Mouse (Mus musculus) kidney, adult 11 months (tissue): ENCODE data around the gene Mex3a.
A peak's percentile ranks its signal among the peaks of the same experiment; 100 is the strongest.

Experiments
- DNase-seq: peaks from one replicate; pipeline ENCODE4 v3.0.0; 2022

Gene Mex3a

DNA sequence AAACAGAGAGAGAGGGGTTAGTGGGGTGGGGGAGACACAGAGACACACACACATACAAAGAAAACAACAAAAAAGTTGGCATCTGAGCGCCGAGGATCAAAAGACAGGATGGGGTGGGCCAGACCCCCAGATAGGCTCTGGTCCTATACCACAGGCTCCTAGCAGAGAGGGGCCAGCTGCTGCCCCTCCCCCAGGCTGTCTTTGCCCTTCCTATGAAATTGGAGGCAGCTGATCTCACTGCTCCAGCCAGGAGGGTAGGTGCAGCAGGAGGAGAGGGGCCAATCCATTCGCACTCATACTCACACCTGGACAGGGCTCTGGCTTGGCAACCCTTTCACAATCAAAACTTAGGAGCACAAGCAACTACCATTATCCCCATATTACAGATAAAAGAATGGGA lies 22.9 kb upstream of the Mex3a start:
- DNase-seq: no peak

DNA sequence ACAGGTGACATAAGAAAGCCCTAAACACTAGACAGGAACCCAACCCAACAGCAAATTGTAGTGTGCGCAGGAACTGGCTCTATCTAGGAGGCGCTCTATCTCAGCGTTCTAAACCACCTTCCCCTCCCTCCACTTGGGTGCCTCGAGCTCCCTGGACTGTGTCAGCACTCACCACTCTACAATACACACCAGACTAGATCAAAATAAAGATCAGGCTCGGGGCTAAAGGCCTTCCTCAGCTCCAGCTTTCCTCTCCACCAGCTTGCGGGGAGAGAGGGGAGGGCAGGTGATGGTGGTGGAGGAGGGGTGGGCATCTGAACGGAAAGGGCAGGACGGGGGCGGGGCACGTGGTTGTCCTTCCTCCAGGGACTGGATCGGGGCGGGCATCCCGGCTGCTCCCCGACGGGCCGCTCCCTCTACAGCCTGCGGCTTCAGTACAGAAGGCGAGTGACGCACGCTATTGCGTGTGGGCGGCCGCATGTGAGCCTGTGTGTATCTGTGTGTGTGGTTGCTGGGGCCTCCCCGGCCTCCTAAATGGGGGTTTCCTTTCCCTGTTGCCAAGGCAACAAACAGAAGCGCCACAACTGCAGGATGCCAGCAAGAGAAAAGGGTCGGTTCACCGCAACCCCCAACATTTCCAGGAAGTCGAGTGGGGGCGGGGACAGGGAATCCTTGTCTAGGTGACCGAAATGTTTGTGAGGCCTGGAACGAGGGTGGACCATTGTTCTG lies 22.3 kb upstream of the Mex3a start, which contains the start of gene Lmna:
Gene Lmna (minus strand): TSS at position 265 of the 729 bp plus-strand sequence.
- DNase-seq: peak; percentile 93

DNA sequence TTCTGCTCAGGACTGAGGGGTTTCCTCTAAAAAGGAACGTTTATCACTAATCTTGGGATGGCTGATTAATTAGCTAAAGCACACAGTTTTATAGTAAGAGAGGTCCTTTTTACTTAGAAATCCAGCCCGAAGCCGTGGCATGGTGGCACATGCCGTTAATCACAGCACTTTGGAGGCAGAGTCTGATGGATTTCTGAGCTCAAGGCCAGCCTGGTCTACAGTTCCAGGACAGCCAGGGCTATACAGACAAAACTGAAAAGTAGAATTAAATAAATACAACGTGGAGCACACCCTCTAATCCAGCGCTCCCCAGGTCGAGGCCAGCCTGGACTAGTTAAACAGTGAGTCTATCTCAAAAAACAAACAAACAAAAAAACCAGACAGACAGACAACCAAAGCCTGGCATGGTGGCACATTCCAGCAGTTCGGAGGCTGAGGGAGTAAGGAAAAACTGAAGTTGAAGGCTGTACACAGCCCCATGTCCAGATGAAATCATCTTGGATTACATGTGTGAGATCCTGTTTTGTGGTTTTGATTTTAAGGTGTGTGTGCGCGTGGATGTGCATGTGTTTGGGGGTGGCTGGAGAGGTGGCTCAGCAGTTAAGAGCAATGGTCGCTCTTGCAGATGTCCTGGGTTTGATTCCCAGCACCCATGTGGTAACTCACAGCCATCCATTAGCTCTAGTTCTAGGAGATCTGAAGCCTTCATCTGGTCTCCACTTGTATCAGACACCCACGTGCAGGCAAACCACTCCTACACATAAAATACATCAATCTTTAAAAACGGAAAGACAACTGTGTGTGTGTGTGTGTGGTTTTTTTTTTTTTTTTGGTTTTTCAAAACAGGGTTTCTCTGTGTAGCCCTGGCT lies 21.5 kb upstream of the Mex3a start:
- DNase-seq: no peak

DNA sequence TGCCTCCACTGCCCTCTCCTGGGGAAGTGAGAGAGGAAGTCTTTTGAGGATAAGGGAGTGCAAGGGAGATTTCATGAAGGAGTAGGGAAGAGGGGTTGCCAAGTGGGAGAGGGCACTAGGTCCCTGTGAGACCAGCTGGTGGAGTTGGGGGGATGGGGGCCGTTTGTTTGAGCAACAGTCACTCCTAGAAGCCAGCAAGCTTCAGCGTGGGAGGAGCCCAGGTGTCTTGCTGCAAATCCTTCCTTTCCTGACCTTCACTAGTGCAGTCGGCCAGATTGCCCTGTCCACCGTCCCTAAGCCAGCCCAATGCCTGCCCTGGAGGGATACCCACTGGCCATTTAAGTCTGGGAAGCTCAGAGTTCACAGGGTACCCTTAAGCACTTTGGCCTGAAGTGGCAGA lies 20.6 kb upstream of the Mex3a start:
- no peak for DNase-seq

DNA sequence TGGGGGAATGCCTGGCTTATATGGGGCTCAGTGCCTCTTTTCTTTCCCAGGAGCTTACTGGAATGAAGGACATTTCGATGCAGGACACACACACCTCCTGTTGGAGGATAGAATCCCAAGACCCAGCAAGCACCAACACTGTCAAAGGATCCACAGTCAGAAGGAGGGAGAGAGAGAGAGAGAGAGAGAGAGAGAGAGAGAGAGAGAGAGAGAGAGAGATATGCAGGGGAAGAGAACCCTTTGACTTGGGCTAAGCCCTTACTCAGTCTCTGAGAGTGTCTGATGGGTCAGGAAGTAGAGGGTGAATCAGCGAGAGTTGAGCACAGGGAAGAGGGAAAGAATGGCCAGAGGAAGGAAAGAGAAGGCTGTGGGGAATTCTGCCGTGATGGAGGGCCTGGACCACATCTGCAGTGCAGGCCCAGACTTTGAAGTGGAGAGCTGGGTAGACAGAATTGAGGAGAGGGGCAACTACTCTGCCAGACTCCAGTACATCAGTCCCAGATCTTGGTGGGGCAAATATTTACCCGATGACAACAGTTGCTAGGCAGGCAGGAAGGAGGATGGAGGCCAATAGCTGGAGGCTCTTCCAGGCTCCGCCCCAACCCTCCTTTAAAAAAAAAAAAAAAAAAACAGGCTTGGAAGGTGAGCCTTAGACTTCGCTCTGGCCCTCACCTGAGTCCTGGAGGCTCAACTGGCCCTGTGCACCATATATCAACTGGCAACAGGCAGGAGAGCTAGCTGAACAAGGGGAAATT lies 19.9 kb upstream of the Mex3a start:
- no peak for DNase-seq

DNA sequence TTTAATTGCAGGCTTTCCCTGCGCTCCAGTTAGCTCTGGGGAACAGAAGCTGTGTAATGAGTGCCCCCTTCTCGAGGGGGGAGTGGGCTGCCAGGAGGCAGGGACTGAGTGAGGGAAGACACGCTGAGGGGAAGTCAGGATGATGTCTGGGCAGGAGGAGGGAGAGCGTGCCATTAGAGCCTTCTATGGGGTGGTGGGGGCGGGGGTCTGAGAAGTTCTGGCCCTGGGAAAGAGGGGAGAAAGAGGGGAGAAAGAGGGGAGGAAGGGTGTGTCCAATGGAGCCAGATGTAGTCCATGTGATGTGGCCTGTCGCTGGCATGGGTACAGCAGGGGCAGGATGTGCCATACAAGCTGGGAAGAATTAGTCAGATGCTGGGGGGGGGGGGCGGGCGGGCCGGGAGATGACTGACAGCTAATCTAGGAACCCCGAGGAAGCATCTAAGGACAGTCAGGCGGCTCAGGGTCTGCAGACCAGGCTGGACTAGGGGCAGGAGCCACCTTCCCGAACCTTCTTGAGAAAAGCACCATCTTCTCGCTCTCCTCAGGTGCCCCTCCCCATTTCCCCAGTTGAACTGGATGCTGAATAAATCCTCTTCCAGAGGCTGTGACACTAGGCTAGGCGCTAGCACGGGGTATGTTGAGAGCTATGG lies 19.2 kb upstream of the Mex3a start:
- no peak for DNase-seq

DNA sequence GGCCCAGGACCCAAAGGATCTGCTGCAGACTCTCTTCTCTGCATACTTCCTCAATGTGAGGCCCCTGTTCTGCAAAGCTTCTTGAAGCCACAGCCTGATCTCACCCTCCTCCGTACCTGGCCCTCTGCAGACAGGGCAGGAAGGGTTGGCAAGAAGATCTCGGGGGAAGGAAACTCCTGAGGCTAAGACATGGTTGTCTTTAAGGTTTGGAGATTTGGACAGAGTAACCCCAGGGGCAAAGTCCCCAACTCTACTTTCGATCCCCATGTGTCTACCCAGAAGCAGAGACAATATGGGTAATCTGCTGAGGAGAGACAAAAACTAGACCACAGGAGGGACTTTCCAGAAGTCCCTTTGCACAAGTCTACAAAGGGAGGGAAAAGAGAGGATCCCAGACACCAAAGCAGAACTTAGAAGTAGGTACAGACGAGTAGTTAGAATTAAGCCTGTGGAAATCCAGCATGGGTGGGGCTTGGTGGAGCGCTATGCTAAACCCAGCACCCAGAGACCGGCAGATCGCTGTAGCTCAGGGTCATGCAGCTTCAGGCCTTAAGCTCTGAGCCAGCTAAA lies 18.6 kb upstream of the Mex3a start:
- no peak for DNase-seq

DNA sequence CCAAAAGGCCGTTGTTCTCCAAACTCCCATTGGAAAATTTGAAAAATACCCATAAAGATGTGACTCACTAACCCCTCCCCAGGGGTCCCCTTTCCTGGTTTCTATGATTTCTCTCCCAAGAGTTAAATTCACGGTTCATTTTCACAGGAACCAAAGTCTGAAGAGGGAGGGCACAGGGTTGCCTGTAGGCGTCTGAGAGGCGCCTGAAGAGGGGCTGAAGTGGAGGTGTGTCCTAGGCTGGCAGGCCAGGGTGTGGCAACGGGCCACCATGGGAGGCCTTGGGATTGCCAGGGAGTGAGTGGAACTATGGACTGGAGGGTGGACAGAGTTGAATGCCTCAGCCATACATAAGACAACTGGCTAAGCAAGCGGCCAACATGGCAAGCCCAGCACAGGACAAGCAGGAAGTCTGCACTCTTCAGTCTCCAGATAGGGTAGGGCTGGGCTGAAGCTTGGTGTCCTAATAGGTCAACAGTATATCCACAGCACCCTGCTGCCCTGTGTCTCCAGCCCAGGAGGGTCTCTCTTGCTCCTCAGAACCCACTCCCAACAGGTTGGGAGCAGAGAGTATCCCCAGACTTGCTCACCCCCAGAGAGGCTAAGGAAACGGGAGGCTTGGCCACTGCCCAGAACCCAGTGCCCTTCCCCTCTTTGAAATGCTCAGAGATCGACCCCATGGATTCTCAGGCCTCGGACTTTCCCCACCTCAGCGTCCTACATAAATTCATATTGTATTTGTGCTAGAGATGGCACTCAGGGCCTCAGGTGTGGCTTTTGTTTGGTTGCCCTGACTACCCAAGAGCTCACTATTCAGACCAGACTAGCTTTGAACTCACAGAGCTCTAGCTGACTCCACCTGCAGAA lies 17.7 kb upstream of the Mex3a start:
- DNase-seq: no peak

DNA sequence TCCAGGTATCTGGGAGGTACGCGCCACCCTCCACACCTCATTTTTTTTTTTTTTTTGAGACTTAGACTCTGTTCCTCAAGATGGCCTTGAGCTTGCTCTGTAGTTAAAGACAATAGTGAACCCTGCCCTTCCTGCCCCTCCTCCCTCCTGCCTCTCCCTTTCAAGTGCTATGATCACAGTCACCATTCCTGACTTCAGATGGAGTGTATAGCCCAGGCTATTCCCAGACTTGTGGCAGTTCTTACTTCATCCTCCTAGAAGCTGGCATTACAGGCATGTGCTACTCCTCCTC lies 17.2 kb upstream of the Mex3a start:
- no peak for DNase-seq

DNA sequence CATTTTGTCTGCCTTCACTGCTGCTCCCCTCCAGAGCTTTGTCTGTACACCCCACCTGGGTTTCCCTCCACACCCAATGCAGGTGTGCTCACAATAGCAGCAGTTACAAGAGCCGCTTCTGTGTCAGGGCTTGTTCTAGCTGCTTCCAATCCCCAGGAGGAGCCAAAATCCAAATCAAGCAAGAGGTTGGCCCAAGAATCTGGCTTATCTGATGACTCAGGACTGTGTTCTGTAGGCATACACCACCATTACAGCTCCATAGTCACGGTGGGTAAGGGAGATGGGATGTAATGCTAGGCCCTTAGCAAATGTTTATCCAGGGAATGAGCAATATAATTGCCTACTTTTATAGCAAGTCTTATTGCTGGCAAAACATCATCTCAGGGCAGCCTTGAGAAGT lies 15.8 kb upstream of the Mex3a start:
- DNase-seq: no peak

DNA sequence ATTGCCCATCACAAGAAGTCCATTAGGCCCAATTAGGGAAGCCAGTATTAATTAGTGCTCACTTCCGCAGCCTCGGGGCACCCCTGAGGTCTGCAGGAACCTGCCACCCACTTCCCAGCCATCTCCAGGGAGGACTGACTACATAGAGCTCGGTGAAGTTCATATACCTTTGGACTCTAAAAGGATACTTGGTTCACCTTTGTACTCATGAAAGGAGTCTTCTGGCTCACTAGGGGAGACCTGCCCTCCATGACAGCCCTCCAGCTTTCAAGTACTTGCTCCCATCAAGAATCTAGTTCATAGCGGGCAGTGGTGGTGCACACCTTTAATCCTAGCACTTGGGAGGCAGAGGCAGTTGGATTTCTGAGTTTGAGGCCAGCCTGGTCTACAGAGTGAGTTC lies 13.8 kb upstream of the Mex3a start:
- DNase-seq: no peak

DNA sequence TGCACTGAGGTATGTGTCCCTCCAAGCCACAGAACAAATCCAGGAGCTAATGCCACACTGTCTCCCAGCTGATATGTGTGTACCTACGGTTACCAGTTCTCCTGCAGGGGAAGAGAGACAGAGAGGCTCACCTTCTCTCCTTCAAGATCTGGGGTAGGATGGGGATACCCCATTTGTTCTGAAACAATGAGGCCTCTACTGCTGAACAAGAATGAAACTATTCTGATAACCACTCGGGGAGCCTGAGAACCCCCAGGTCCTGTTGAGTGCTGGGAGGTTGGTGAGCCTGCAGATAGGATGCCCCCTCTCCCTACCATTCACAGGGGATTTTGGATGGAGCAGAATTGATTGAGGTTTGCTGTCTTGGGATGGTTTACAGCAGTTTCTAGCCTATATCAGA lies 12.1 kb upstream of the Mex3a start:
- DNase-seq: no peak

DNA sequence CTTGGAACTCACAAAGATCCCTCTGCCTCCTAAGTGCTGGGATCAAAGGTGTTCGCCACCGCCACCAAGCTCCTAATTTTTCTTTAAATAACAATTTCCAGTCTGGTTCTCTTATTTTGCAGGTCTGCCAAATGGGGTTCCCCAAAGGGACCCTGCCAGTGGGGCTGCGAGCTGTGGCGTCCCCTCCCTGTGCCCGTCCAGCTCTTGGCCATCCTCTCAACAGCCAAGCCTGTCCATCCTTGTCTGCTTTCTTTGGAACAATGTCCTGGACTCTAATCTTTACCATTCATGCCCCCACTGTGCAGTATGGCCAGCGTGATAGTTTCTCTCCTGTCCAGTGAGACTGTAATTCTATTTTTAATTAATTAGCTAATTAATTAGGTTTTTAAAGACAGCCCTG lies 11.0 kb upstream of the Mex3a start:
- no peak for DNase-seq

DNA sequence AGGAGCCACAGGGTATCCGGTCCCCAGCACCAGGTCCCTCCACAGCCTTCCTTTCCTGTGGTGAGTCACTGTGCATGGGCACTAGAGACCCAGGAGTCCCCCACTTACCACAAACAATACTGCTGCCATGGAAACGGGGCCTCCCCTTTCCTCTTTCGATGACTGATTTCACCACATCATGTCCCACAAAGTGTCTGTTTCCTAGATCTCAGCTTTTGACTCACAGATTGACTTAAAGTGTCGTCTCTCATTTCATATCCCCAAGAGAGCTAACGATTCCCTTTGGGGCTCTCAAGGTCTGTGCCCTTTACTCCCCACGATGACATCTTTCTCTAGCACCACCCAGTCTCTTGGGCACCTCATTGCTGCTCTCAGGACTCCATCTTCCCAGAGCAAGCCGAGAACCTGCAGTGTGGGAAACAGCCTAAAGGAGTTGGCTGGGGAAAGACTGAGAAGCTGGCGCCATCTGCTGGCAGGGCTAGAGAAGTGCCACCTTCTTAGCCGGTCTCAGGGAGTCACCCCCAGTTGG lies 10.3 kb upstream of the Mex3a start:
- DNase-seq: no peak

DNA sequence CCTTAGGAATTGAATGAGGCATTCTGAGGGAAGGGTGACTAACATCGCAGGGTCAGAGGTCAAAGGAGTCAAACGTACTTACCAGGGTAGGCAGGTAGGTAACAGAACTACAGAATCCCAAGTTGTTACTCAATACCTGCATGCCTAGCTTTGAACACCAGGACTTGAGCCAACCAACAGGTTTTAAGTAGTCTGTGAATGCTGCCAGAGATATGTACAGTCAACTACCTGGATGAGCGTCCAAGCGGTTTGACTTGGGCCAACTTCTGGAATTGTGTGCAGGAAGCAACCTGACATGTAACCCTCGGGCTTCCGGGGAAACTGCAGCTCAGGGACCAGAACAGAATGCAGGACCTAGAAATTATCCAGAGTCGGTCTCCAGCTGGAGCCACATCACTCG lies 9.2 kb upstream of the Mex3a start:
- DNase-seq: no peak

DNA sequence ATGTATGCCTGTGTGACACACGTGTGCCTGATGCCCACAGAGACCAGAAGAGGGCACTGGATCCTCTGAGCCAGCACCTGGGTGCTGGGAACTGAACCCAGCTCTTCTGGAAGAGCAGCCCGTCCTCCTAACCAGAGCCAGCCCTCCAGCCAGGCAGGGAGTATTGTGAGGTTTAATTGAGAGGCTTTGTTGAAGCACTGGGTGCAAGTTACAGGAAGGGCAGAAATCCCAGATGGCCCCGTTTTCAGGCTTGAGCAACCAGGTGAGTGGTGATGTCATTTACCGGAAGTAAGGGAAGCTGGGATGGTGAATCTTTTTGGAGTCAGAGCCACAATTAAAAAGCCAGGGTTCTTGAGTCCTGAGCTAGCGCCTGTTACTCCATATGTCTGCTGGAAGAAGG lies 7.2 kb upstream of the Mex3a start:
- no peak for DNase-seq

DNA sequence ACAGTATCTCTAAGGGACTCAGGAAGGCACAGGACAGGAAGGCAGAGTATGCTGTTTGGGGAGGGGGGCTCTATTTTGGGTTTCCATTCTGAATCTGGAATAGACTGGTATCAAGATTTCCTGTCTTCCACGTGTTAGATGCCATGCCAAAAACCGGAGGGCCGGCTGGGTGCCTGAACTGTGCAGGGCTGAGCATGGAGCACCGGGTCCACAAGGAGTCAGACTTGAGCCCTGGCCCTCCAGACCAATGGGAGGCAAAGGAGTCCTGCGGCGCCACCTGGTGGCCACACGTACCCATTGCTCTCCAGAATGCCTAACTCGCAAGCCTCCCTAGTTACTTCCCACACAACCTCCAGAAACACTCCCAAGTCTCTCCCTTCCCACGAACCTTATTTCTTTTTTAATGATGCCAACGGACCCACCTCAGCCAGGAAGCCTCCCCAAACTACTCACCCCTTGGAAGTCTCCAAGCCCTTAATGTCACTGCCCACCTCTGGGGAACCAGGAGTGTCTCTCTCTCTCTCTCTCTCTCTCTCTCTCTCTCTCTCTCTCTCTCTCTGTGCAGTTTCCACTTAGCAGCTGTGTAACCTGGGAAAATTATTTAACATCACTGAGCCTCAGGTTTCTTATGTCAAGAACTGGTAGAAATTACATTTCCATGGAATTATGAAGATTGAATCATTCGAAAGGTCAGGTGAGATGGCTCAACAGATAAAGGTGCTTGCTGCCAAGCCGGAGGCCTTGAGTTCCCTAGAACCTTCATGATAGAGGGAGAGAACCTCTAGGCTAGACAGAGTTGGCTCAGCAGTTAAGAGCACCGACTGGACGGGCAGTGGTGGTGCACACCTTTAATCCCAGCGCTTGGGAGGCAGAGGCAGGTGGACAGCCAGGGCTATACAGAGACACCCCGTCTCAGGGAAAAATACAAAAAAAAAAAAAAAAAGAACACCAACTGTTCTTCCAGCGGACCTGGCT lies 5.8 kb upstream of the Mex3a start:
- peak; percentile 88 for DNase-seq

DNA sequence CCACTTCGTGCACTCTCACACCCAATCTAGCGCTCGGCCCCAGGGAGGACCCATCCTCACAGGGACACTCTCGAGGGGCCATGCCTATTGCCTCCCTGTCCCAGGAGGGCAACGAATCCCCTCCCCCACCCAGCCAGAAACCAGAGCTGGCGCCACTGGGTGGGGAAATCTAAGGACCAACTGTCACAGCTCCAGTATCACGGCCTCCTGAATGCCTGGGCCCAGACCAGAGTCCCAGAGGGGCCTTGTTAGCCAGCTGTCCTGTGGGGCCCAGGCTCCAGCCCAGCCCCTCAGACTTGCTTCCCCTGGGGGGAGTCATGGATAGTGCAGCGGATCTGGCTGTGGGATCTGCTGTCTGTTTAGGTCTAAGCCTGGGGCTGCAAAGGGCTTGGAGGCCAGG lies 4.6 kb upstream of the Mex3a start:
- no peak for DNase-seq

DNA sequence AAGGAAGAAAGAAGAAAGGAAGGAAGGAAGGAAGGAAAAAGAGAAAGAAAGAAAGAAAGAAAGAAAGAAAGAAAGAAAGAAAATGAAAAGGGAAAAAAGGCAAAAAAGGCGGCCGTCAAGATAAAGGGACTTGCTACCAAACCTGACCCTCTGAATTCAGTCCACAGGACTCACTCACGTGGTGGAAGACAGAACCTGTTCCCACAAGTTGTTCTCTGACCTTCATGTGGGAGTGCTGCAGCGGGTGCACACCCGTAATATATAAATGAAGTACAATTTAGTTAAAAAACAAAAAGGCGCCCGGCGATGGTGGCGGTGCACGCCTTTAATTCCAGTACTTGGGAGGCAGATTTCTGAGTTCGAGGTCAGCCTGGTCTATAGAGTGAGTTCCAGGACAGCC lies 3.5 kb upstream of the Mex3a start:
- peak; percentile 42 for DNase-seq

DNA sequence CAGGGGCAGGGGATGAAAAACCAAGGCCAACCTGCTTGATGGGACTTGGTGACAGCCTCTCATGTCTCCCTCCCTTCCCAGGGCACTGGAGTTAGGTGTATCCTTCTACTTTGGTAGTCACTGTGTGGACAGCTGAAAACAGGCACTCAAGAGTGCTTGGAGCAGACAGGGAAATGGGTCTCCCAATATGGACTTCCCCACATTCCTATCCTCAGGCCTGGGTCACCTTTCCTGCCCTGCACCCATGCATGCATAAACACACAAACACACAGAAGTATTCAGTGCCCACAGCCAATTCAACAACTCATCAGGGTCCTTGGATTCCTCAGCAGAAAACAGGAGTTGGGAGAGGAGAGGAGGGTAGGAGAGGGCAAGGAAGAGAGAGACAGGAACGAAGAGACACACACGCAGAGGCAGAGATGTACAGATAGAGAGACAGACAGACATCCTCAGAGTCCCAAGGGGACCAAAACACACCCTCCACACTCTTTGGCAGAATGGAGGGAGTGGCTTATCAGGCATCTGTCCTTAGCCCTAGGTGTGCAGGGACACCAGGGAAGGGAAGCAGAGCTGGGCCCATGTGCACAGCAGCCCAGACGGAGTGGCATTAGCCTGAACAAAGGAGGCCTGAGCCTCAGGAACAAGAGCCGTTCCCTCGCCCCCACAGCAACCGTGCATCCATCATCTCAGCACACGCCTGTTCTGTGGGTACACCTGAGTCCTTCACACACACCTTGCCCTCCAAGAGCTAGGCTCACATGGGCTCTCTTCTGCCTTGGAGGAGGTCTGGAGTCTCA lies 2.8 kb upstream of the Mex3a start:
- peak; percentile 48 for DNase-seq
